20 mouse cellular contexts compared by ENCODE assay signal in the genomic region with DNA sequence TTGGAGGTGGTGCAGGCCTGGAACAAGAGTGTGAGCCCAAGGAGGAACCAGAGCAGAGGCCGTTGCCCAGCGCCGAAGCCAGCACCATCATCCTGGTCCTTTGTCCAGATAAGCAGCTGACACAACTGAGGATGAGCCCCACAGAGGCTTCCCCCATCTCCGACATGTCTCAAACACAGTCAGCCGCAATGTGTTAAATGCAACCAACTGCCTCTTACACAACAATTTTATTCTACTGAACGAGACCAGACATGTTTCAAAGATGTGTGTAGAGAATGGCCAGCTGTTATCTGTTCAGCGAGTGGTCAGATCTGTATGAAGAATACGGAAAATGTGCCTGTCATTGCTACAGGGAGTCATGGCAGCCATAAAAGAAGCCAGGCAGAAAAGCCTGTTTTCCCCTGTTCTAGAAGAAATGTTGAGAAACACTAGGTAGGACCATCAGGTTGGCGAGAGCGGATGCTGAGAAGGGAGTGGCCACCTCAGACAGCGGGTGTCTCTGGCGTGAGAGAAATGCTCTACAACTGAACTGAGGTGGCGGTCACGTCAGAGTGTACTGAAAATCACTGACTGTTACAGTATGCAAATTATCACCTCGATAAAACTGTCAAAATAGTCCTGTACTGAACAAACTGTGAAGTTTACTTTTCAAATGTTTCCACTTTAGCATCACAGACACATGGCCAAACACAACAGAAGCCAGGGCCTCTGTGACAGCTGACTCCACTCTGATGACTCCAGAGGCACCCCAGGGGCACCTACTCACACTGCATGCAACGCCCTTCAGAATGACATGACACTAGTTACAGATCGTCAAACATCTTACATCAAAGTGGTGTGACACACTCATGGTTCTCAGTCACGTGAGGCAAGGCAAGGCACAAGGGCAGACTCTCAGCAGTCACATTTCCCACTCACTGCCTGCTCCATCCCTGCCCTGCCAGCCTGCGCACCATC. TPM values are rescaled to one million over a fixed set of nuclear protein-coding genes. Genes with fewer than 3 reads are reported as not detected.
DNase-seq lines count a peak whose midpoint lies in the region; ATAC-seq and TF ChIP-seq lines count a peak whose summit lies in the region.
"Had no signal": no experiment of that assay in that cellular context is flagged by ENCODE, and none has a peak within 500 bp of the region (broad histone marks: within the 10 kb centered on the region; RNA-seq: fewer than 3 reads in every experiment).

No protein-coding gene starts in this region.

- H3K4me1 ChIP-seq in lung, embryonic 14.5 days (ENCODE audit: insufficient read depth) = no peaks in the 10 kb centered on the region
- H3K4me1 ChIP-seq in megakaryocyte, embryonic 14.5 days = peaks cover 28% of the 10 kb centered on the region
- H3K4me1 ChIP-seq: liver, embryonic 13.5 days; stomach, embryonic 15.5 days had no signal

- 0 out of 2 replicates have a peak, but pooled peaks cover 8% of the 10 kb centered on the region for H3K36me3 ChIP-seq in lung, embryonic 14.5 days (ENCODE audit: insufficient read depth)
- H3K36me3 ChIP-seq in megakaryocyte, embryonic 14.5 days (replicated peaks; ENCODE audit: low read length) = peaks cover 40% of the 10 kb centered on the region
- H3K36me3 ChIP-seq: heart, embryonic 12.5 days; liver, embryonic 13.5 days; stomach, embryonic 15.5 days had no signal

- WGBS in lung, embryonic 14.5 days = 63% methylated on average over 19 of the region's 19 CpGs

- no peaks in the 10 kb centered on the region for H3K27me3 ChIP-seq in lung, embryonic 14.5 days (ENCODE audit: insufficient read depth, low read length)
- H3K27me3 ChIP-seq in megakaryocyte, embryonic 14.5 days (replicated peaks) = no peaks in the 10 kb centered on the region
- H3K27me3 ChIP-seq: embryonic facial prominence, embryonic 13.5 days; heart, embryonic 12.5 days; limb, embryonic 12.5 days; liver, embryonic 13.5 days; stomach, embryonic 15.5 days had no signal

- H3K4me3 ChIP-seq in lung, embryonic 14.5 days (ENCODE audit: low read depth, low read length) = no peak overlapping the region
- peak overlapping the region; percentile 62 for H3K4me3 ChIP-seq in megakaryocyte, embryonic 14.5 days (replicated peaks)
- H3K4me3 ChIP-seq: embryonic facial prominence, embryonic 13.5 days; gastrocnemius, adult 2 months; heart, embryonic 12.5 days; limb, embryonic 12.5 days; liver, embryonic 13.5 days; stomach, embryonic 15.5 days had no signal

- no peak overlapping the region for H3K4me2 ChIP-seq in lung, embryonic 14.5 days
- H3K4me2 ChIP-seq: embryonic facial prominence, embryonic 13.5 days; heart, embryonic 12.5 days; limb, embryonic 12.5 days; liver, embryonic 13.5 days; stomach, embryonic 15.5 days had no signal

- ATAC-seq in lung, embryonic 14.5 days (ENCODE audit: insufficient read depth) = peak; percentile 85
- ATAC-seq: forebrain, embryonic 16.5 days; midbrain, embryonic 16.5 days had no signal

- no peaks in the 10 kb centered on the region for H3K9me3 ChIP-seq in lung, embryonic 14.5 days (ENCODE audit: low read depth, low read length)
- H3K9me3 ChIP-seq in megakaryocyte, embryonic 14.5 days = no peaks in the 10 kb centered on the region
- H3K9me3 ChIP-seq: embryonic facial prominence, embryonic 13.5 days; heart, embryonic 12.5 days; limb, embryonic 12.5 days; liver, embryonic 13.5 days; stomach, embryonic 15.5 days had no signal

- DNase-seq in adrenal gland, adult (ENCODE audit: inconsistent age in 2 of 2, low spot score in 1 of 2) = peak; percentile 21 to 64
- no peak for DNase-seq in adrenal gland, postnatal 4 days (ENCODE audit: low spot score in 2 of 2)
- peak; percentile 63 for DNase-seq in lung, embryonic 14.5 days
- DNase-seq in lung, adult 18-20 months = no peak
- DNase-seq in R1 (ENCODE audit: low read depth, low spot score) = peak; percentile 9
- no peak for DNase-seq in layer of hippocampus, adult 11-12 months (ENCODE audit: low spot score)
- no peak for DNase-seq in testis, postnatal 14 days (ENCODE audit: low spot score)
- DNase-seq: heart, postnatal 36 days; kidney, postnatal 10 days; liver, embryonic 13.5 days; right cerebral cortex, adult 18-20 months; thymus, postnatal 25 days had no signal

- no peak for TF ChIP-seq CTCF in lung, embryonic 14.5 days (IDR thresholded peaks at IDR 0.05; ENCODE audit: low read depth)

- H3K9ac ChIP-seq in lung, embryonic 14.5 days = no peak overlapping the region
- H3K9ac ChIP-seq: embryonic facial prominence, embryonic 13.5 days; heart, embryonic 12.5 days; limb, embryonic 12.5 days; liver, embryonic 13.5 days; stomach, embryonic 15.5 days had no signal

- H3K27ac ChIP-seq in lung, embryonic 14.5 days (ENCODE audit: low read depth) = no peak overlapping the region
- H3K27ac ChIP-seq: gastrocnemius, adult 2 months; limb, embryonic 12.5 days; liver, embryonic 13.5 days; stomach, embryonic 15.5 days had no signal

RNA-seq across cellular contexts. Expression of gene Pdhx, which starts 21.1 kb away (rescaled TPM):
- 10 to 100 TPM; 64.6 to 75.5 TPM for total RNA-seq in adrenal gland, postnatal 4 days (2021)
- polyA plus RNA-seq in lung, embryonic 14.5 days (2014; fragmentation: Nextera tagmentation; extraction: Ambion mirVana) = 37.0 and 38.5 TPM in 2 replicates
- 1.2 TPM in 1 of 2 replicates, not detected in the other for polyA plus RNA-seq in megakaryocyte, embryonic 14.5 days (2012; ENCODE audit: insufficient read depth, low replicate concordance)

RNA-seq across cellular contexts. Expression of gene Apip, which starts 21.3 kb away (rescaled TPM):
- total RNA-seq in adrenal gland, postnatal 4 days (2021) = 10 to 100 TPM; 40.6 to 44.4 TPM
- polyA plus RNA-seq in lung, embryonic 14.5 days (2014; fragmentation: Nextera tagmentation; extraction: Ambion mirVana) = 76.7 and 77.7 TPM in 2 replicates
- polyA plus RNA-seq in megakaryocyte, embryonic 14.5 days (2012; ENCODE audit: insufficient read depth, low replicate concordance) = 3.0 and 27.1 TPM in 2 replicates

Comparison
In these comparisons a context has a peak if more than half of its experiments do, and no peak if none do; other contexts are left out.
1. DNase-seq: peak in adrenal gland, adult (2 of 2), lung, embryonic 14.5 days (single experiment) and R1 (single experiment); none in adrenal gland, postnatal 4 days (0 of 2), lung, adult 18-20 months (0 of 2), layer of hippocampus, adult 11-12 months (single experiment) and testis, postnatal 14 days (single experiment).
2. RNA of gene Pdhx, which starts 21.1 kb away (polyA plus RNA-seq): 37.0 to 38.5 TPM in lung, embryonic 14.5 days; 1.2 TPM in megakaryocyte, embryonic 14.5 days; every median in the first group is over 10 times any median in the second.